Comparison of ENCODE assay signal across 19 mouse cellular contexts in the genomic region with DNA sequence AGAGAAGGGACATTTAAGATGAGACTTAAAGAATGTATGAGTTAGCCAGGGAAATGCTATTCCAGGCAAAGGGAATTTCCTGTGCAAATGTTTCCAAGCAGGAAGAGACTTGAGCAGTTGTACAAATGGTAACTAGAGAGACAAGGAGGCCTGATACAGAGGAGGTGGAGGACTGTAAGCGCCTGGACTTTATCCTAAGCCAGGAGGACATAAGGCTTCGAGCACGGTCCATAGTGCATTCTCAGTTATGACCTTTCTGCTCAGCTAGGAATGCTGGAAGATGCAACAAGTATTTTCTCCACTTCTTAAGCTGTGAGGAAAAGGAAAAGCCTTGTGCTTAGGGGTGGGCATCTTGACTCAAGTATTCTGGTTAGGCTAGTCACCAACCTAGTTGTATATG. TPM values are rescaled to one million over a fixed set of nuclear protein-coding genes. Genes with fewer than 3 reads are reported as not detected.
A peak's percentile ranks its signal among the peaks of the same experiment; 100 is the strongest.
DNase-seq lines count a peak whose midpoint lies in the region; TF ChIP-seq lines count a peak whose summit lies in the region.
"Had no signal": no experiment of that assay in that cellular context is flagged by ENCODE, and none has a peak within 500 bp of the region (broad histone marks: within the 10 kb centered on the region; RNA-seq: fewer than 3 reads in every experiment).

No protein-coding gene starts in this region.

- no peak for TF ChIP-seq POLR2A in small intestine, adult 2 months (IDR thresholded peaks at IDR 0.05; ENCODE audit: low read depth, low read length)

- 81% methylated on average over 3 of the region's 3 CpGs for WGBS in heart, embryonic 10.5 days
- WGBS in small intestine, adult 2 months, result 35% methylated on average over 3 of the region's 3 CpGs

- no peak overlapping the region for H3K4me3 ChIP-seq in heart, embryonic 10.5 days
- H3K4me3 ChIP-seq in layer of hippocampus, adult 2 months, result no peak overlapping the region
- no peak overlapping the region for H3K4me3 ChIP-seq in small intestine, adult 2 months (ENCODE audit: low read depth, low read length)
- H3K4me3 ChIP-seq: embryonic facial prominence, embryonic 13.5 days; forebrain, embryonic 12.5 days; lung, embryonic 15.5 days had no signal

- no peaks in the 10 kb centered on the region for H3K27me3 ChIP-seq in heart, embryonic 10.5 days (ENCODE audit: insufficient read depth, poor library complexity, severe bottlenecking)
- H3K27me3 ChIP-seq in small intestine, adult 2 months (ENCODE audit: control insufficient read depth, insufficient read depth, low read length), result no peaks in the 10 kb centered on the region
- H3K27me3 ChIP-seq: embryonic facial prominence, embryonic 13.5 days; forebrain, embryonic 12.5 days; lung, embryonic 15.5 days; Patski had no signal

- peaks cover 28% of the 10 kb centered on the region for H3K4me1 ChIP-seq in heart, embryonic 10.5 days
- peaks cover 11% of the 10 kb centered on the region; the same call in 1 of the 2 replicates for H3K4me1 ChIP-seq in small intestine, adult 2 months (ENCODE audit: control insufficient read depth, insufficient read depth, insufficient read length, low read length)

- intact Hi-C loops in heart, postnatal 14 days (cut with DNase I), result no loop called here

- no peak for DNase-seq in heart, embryonic 10.5 days (ENCODE audit: low spot score)
- no peak for DNase-seq in heart, postnatal 14 days
- DNase-seq in layer of hippocampus, adult 2 months (ENCODE audit: low spot score in 2 of 2), result no peak
- no peak for DNase-seq in layer of hippocampus, adult 18-20 months (ENCODE audit: low spot score in 2 of 2)
- DNase-seq in kidney, postnatal 36 days, result peak; percentile 53 to 74
- DNase-seq in adrenal gland, adult 18-20 months (ENCODE audit: low spot score in 2 of 2), result no peak
- no peak for DNase-seq in frontal cortex, adult 2 months (ENCODE audit: extremely low spot score in 1 of 2, low spot score in 1 of 2)
- DNase-seq: cerebellum, adult 11-12 months; gastrocnemius, adult 2 months; left cerebral cortex, postnatal 4 days; right cerebral cortex, adult 18-20 months had no signal

- H3K36me3 ChIP-seq in heart, embryonic 10.5 days, result peaks cover 30% of the 10 kb centered on the region
- peaks cover 26% of the 10 kb centered on the region for H3K36me3 ChIP-seq in small intestine, adult 2 months (ENCODE audit: control insufficient read depth, insufficient read depth, low read length)

- no peaks in the 10 kb centered on the region for H3K9me3 ChIP-seq in heart, embryonic 10.5 days
- H3K9me3 ChIP-seq: embryonic facial prominence, embryonic 13.5 days; forebrain, embryonic 12.5 days; lung, embryonic 15.5 days had no signal

- peak overlapping the region; percentile 3; the same call in 1 of the 2 replicates for H3K27ac ChIP-seq in heart, embryonic 10.5 days
- H3K27ac ChIP-seq in layer of hippocampus, adult 2 months, result peak overlapping the region; percentile 41; the same call in 1 of the 2 replicates
- peak overlapping the region; percentile 94 for H3K27ac ChIP-seq in small intestine, adult 2 months (ENCODE audit: insufficient read depth, low read depth, low read length)
- H3K27ac ChIP-seq: embryonic facial prominence, embryonic 13.5 days; forebrain, embryonic 12.5 days; hindbrain, postnatal 0 days; lung, embryonic 15.5 days had no signal

- TF ChIP-seq CTCF in layer of hippocampus, adult 2 months (conservative IDR thresholded peaks at IDR 0.05), result no peak
- no peak for TF ChIP-seq CTCF in small intestine, adult 2 months (IDR thresholded peaks at IDR 0.05; ENCODE audit: extremely low read depth, insufficient read length, insufficient replicate concordance, low read depth, low read length)

RNA-seq across cellular contexts. Expression of a gene that starts 2.7 kb away (rescaled TPM):
- polyA plus RNA-seq in heart, embryonic 10.5 days (2016; fragmentation: Nextera tagmentation; extraction: Ambion mirVana), result 162 and 217 TPM in 2 replicates
- total RNA-seq in heart, postnatal 14 days (2021), result 100 to 1,000 TPM; 713 to 718 TPM
- 100 to 1,000 TPM; 145 to 155 TPM for total RNA-seq in layer of hippocampus, adult 2 months (2021)
- total RNA-seq in layer of hippocampus, adult 18-20 months (2021), result 100 to 1,000 TPM; 141 to 147 TPM
- polyA plus RNA-seq in small intestine, adult 2 months (2012; rRNA removed), result 74.2 and 125 TPM in 2 replicates
- 100 to 1,000 TPM; 364 to 483 TPM for total RNA-seq in adrenal gland, adult 18-20 months (2021)
- 155 and 158 TPM in 2 replicates for polyA plus RNA-seq in frontal cortex, adult 2 months (2012; rRNA removed)

RNA-seq across cellular contexts. Expression of a gene that starts 2.8 kb away (rescaled TPM):
- polyA plus RNA-seq in heart, embryonic 10.5 days (2016; fragmentation: Nextera tagmentation; extraction: Ambion mirVana), result 1.9 and 2.6 TPM in 2 replicates
- 1 to 10 TPM; 1.1 to 2.7 TPM for total RNA-seq in heart, postnatal 14 days (2021)
- total RNA-seq in layer of hippocampus, adult 2 months (2021), result 1 to 10 TPM; 2.0 to 2.2 TPM
- total RNA-seq in layer of hippocampus, adult 18-20 months (2021), result 1 to 10 TPM; 1.8 to 2.2 TPM
- polyA plus RNA-seq in small intestine, adult 2 months (2012; rRNA removed), result 0.42 and 1.3 TPM in 2 replicates
- total RNA-seq in adrenal gland, adult 18-20 months (2021), result 1 to 10 TPM; 2.5 to 4.1 TPM
- 1.3 TPM in 2 replicates for polyA plus RNA-seq in frontal cortex, adult 2 months (2012; rRNA removed)
- total RNA-seq: monocyte, adult 5-6 weeks had no signal

RNA-seq across cellular contexts. Expression of a gene that starts 37.7 kb away (rescaled TPM):
- polyA plus RNA-seq in heart, embryonic 10.5 days (2016; fragmentation: Nextera tagmentation; extraction: Ambion mirVana), result 1.4 and 1.5 TPM in 2 replicates
- 1 to 10 TPM; 4.3 to 4.8 TPM for total RNA-seq in heart, postnatal 14 days (2021)
- total RNA-seq in layer of hippocampus, adult 2 months (2021), result 10 to 100 TPM; 39.0 to 40.0 TPM
- 10 to 100 TPM; 36.9 to 38.9 TPM for total RNA-seq in layer of hippocampus, adult 18-20 months (2021)
- 0.25 and 0.68 TPM in 2 replicates for polyA plus RNA-seq in small intestine, adult 2 months (2012; rRNA removed)
- 1 to 10 TPM in 1 of 2 experiments, under 1 TPM in 1; 0.80 to 1.3 TPM for total RNA-seq in adrenal gland, adult 18-20 months (2021)
- 35.6 and 40.1 TPM in 2 replicates for polyA plus RNA-seq in frontal cortex, adult 2 months (2012; rRNA removed)
- total RNA-seq: neutrophil, adult 5-6 weeks had no signal

Comparison
In these comparisons a context has a peak if more than half of its experiments do, and no peak if none do; other contexts are left out.
1. DNase-seq: peak in kidney, postnatal 36 days (2 of 2); none in heart, embryonic 10.5 days (single experiment), heart, postnatal 14 days (0 of 2), layer of hippocampus, adult 2 months (0 of 2), layer of hippocampus, adult 18-20 months (0 of 2), adrenal gland, adult 18-20 months (0 of 2) and frontal cortex, adult 2 months (0 of 2).
2. H3K27ac ChIP-seq: peak in every context shown above with its lines; median percentile 94 in small intestine, adult 2 months; 41 in layer of hippocampus, adult 2 months; 3 in heart, embryonic 10.5 days.
3. RNA of a gene that starts 37.7 kb away (total RNA-seq): 39.0 to 40.0 TPM in layer of hippocampus, adult 2 months and 36.9 to 38.9 TPM in layer of hippocampus, adult 18-20 months; 4.3 to 4.8 TPM in heart, postnatal 14 days and 0.80 to 1.3 TPM in adrenal gland, adult 18-20 months; every median in the first group is over 4 times any median in the second.